Mouse (Mus musculus): ENCODE data around the gene Actn4. TPM values are rescaled to one million over a fixed set of nuclear protein-coding genes. Genes with fewer than 3 reads are reported as not detected.

Gene Actn4
- total and polyA plus RNA-seq, 3 experiments = 60.5 to 267 TPM; not detected in 1

- Histone ChIP-seq H3K79me2 (ENCODE audit: control insufficient read depth, insufficient read depth, low read length, poor library complexity) (peaks cover 6% of the 10 kb centered on the region), H3K36me3 (ENCODE audit: control insufficient read depth in 1 of 2, insufficient read depth in 2 of 2, low read length in 2 of 2) (peaks cover under 1 to 17% of the 10 kb centered on the region in 2 experiments; a peak in 3 of 4 replicates), H3K4me3 (ENCODE audit: control insufficient read depth in 1 of 2, insufficient read depth in 1 of 2, low read depth in 2 of 2, low read length in 2 of 2) (no peak overlapping the region), H3K9me3 (replicated peaks; ENCODE audit: insufficient read depth, low read length) (no peaks in the 10 kb centered on the region), H3K9ac (ENCODE audit: control insufficient read depth, low read depth, low read length, poor library complexity, severe bottlenecking) (no peak overlapping the region), H3K27me3 (ENCODE audit: control insufficient read depth in 1 of 2, insufficient read depth in 2 of 2, low read length in 2 of 2) (no peaks in the 10 kb centered on the region), H3K4me1 (ENCODE audit: control insufficient read depth in 1 of 2, insufficient read depth in 2 of 2, low read length in 2 of 2) (peaks cover 0 to 2% of the 10 kb centered on the region in 2 experiments; a peak in 3 of 4 replicates), H3K27ac (ENCODE audit: control insufficient read depth, low read depth, low read length) (no peak overlapping the region)
- no peak for DNase-seq (ENCODE audit: low read depth, low spot score)
- TF ChIP-seq MEF2A (IDR thresholded peaks at IDR 0.05; ENCODE audit: extremely low read depth, insufficient replicate concordance, low read depth, low read length, poor library complexity, severe bottlenecking) = no peak
- no peak for TF ChIP-seq GABPA (IDR thresholded peaks at IDR 0.05; ENCODE audit: low read depth, low read length)
- TF ChIP-seq ZKSCAN1 (IDR thresholded peaks at IDR 0.05; ENCODE audit: low read depth, low read length) = no peak
Measured at GRCm38 (mm10) chr7:28919815-28920214, 42.3 kb downstream of the Actn4 start.

- peaks cover 2 to 19% of the 10 kb centered on the region in 2 experiments; a peak in 3 of 4 replicates for H3K36me3 ChIP-seq (ENCODE audit: control insufficient read depth in 1 of 2, insufficient read depth in 2 of 2, low read length in 2 of 2)
- DNase-seq (ENCODE audit: low read depth, low spot score) = no peak
- peaks cover 5% of the 10 kb centered on the region for H3K79me2 ChIP-seq (ENCODE audit: control insufficient read depth, insufficient read depth, low read length, poor library complexity)
- no peaks in the 10 kb centered on the region for H3K9me3 ChIP-seq (replicated peaks; ENCODE audit: insufficient read depth, low read length)
- no peak overlapping the region for H3K9ac ChIP-seq (ENCODE audit: control insufficient read depth, low read depth, low read length, poor library complexity, severe bottlenecking)
- peaks cover 0 to 6% of the 10 kb centered on the region in 2 experiments; a peak in 3 of 4 replicates for H3K4me1 ChIP-seq (ENCODE audit: control insufficient read depth in 1 of 2, insufficient read depth in 2 of 2, low read length in 2 of 2)
- no peaks in the 10 kb centered on the region for H3K27me3 ChIP-seq (ENCODE audit: control insufficient read depth in 1 of 2, insufficient read depth in 2 of 2, low read length in 2 of 2)
- no peak overlapping the region for H3K27ac ChIP-seq (ENCODE audit: control insufficient read depth, low read depth, low read length)
- TF ChIP-seq CTCF (IDR thresholded peaks at IDR 0.05 in 2 of 3, conservative IDR thresholded peaks at IDR 0.05 in 1 of 3; ENCODE audit: control insufficient read depth in 1 of 3, insufficient read depth in 1 of 3, low read depth in 2 of 3, low read length in 3 of 3, poor library complexity in 1 of 3, severe bottlenecking in 1 of 3) (no peak), USF1 (IDR thresholded peaks at IDR 0.05; ENCODE audit: low read depth, low read length) (no peak), BHLHE40 (IDR thresholded peaks at IDR 0.05; ENCODE audit: borderline replicate concordance, low read depth, low read length) (no peak), POLR2AphosphoS5 (IDR thresholded peaks at IDR 0.05; ENCODE audit: borderline replicate concordance, low read depth, low read length) (no peak), ZKSCAN1 (IDR thresholded peaks at IDR 0.05; ENCODE audit: low read depth, low read length) (no peak), JUND (IDR thresholded peaks at IDR 0.05; ENCODE audit: low read depth, low read length) (no peak), MAFK (IDR thresholded peaks at IDR 0.05; ENCODE audit: borderline replicate concordance, low read depth, low read length) (no peak), RAD21 (IDR thresholded peaks at IDR 0.05; ENCODE audit: low read depth, low read length) (no peak), MAX (IDR thresholded peaks at IDR 0.05; ENCODE audit: low read length) (no peak), RCOR1 (IDR thresholded peaks at IDR 0.05; ENCODE audit: low read depth, low read length) (no peak), MAZ (IDR thresholded peaks at IDR 0.05; ENCODE audit: low read depth, low read length) (no peak), GATA1 (IDR thresholded peaks at IDR 0.05; ENCODE audit: low read depth, low read length) (no peak)
- no peak overlapping the region for H3K4me3 ChIP-seq (ENCODE audit: control insufficient read depth in 1 of 2, insufficient read depth in 1 of 2, low read depth in 2 of 2, low read length in 2 of 2)
Measured at GRCm38 (mm10) chr7:28918540-28918939, 43.6 kb downstream of the Actn4 start.

Measured in MEL (cell line).